Mouse (Mus musculus) adrenal gland, adult 8-10 months (tissue): ENCODE results near the gene Cacna1e. TPM values are rescaled to one million over a fixed set of nuclear protein-coding genes. Genes with fewer than 3 reads are reported as not detected.

Experiments
- DNase-seq: peaks from one replicate; pipeline ENCODE4 v3.0.0; 2022
- total RNA-seq, 4 experiments: library from RNA; stranded (reverse); gene quantifications; 2 replicates each; pipeline ENCODE4 v1.2.4; 2022

Gene Cacna1e
- total RNA-seq, 4 experiments from 2014 or later: 0.12 to 0.78 (median 0.50) TPM

GRCm38 (mm10) chr1:154707584-154708290 lies 176.6 kb downstream of the Cacna1e start:
- no peak for DNase-seq

- DNase-seq: no peak
Observed at GRCm38 (mm10) chr1:154706974-154707373, 177.3 kb downstream of the Cacna1e start.

GRCm38 (mm10) chr1:154705882-154706565 lies 178.3 kb downstream of the Cacna1e start:
- DNase-seq: peak; percentile 37

GRCm38 (mm10) chr1:154704558-154705185 lies 179.6 kb downstream of the Cacna1e start:
- DNase-seq: no peak

- DNase-seq: no peak
Observed at GRCm38 (mm10) chr1:154702623-154703022, 181.7 kb downstream of the Cacna1e start.

GRCm38 (mm10) chr1:154688876-154689665 lies 195.2 kb downstream of the Cacna1e start:
- no peak for DNase-seq

- DNase-seq: no peak
Observed at GRCm38 (mm10) chr1:154686861-154687260, 197.4 kb downstream of the Cacna1e start.

GRCm38 (mm10) chr1:154683477-154684106 lies 200.7 kb downstream of the Cacna1e start:
- no peak for DNase-seq

- no peak for DNase-seq
Observed at GRCm38 (mm10) chr1:154678989-154679388, 205.3 kb downstream of the Cacna1e start.

GRCm38 (mm10) chr1:154678151-154678550 lies 206.2 kb downstream of the Cacna1e start:
- DNase-seq: no peak

- DNase-seq: no peak
Observed at GRCm38 (mm10) chr1:154677677-154678076, 206.6 kb downstream of the Cacna1e start.

GRCm38 (mm10) chr1:154663721-154664120 lies 220.6 kb downstream of the Cacna1e start:
- DNase-seq: no peak

GRCm38 (mm10) chr1:154661977-154662376 lies 222.3 kb downstream of the Cacna1e start:
- DNase-seq: no peak

GRCm38 (mm10) chr1:154661221-154661864 lies 223.0 kb downstream of the Cacna1e start:
- no peak for DNase-seq

GRCm38 (mm10) chr1:154657366-154657765 lies 226.9 kb downstream of the Cacna1e start:
- no peak for DNase-seq

- DNase-seq: no peak
Observed at GRCm38 (mm10) chr1:154653951-154654350, 230.3 kb downstream of the Cacna1e start.

- no peak for DNase-seq
Observed at GRCm38 (mm10) chr1:154646156-154646950, 237.9 kb downstream of the Cacna1e start.

- no peak for DNase-seq
Observed at GRCm38 (mm10) chr1:154637821-154638220, 246.5 kb downstream of the Cacna1e start.

- DNase-seq: no peak
Observed at GRCm38 (mm10) chr1:154635766-154636165, 248.5 kb downstream of the Cacna1e start.

- DNase-seq: no peak
Observed at GRCm38 (mm10) chr1:154632886-154633285, 251.4 kb downstream of the Cacna1e start.
